Mouse (Mus musculus) 3134 (cell line): ENCODE measurements around the gene Tmem107.
A peak's percentile ranks its signal among the peaks of the same experiment; 100 is the strongest.

Experiments used
- DNase-seq: peaks from one replicate; pipeline ENCODE4 v3.0.0-alpha.2; 2011; ENCODE audit warnings: low spot score; ENCODE audit not compliant: insufficient read length; ENCODE audit errors: extremely low read depth

The Tmem107 gene

DNA sequence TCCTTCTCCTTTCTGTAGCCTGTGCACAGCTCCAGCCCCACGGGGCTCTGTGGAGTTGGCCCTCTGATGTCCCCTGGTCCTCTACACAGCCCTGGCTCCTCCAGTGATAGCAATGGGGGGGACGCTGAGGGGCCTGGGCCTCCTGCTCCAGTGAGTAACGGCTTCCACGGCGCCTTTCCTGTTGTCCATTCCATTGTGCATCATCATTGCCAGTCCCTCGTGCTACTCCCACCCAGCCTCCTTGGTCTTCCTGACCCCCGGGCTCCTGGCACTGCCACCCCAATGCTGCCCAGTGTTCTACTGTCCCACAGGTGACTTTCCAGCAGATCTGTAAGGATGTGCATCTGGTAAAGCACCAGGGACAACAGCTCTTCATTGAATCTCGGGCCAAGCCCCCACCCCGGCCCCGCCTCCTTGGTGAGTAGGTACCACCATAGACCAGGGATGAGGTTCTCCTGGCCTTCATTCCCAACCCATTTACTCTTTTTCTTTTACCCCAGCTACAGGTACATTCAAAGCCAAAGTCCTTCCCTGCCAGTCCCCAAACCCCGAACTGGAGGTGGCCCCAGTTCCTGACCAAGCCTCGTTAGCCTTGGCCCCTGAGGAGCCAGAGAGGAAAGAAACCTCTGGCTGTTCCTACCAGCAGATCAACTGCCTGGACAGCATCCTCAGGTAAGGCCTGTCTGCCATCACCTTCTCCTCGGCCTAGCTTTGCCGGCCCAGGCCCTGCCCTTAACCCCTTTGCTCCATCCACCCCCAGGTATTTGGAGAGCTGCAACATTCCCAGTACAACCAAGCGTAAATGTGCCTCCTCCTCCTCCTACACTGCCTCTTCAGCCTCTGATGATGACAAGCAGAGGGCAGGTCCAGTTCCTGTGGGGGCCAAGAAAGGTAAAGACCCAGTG, 33.2 kb downstream of the Tmem107 start:
- no peak for DNase-seq

DNA sequence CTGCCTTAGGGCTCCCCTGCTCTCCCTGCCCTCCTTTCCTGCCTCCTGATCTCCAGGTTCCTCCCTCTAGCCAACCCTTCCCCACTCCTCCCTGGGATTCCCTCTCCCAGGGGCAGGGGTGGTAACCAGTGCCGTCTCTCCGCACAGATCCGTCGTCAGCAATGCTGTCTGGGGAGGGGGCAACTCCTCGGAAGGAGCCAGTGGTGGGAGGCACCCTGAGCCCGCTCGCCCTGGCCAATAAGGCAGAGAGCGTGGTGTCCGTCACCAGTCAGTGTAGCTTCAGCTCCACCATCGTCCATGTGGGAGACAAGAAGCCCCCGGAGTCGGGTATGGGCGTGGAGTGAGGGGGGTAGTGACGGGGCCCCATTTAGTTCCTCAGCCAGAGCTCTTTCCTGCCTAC, 33.9 kb downstream of the Tmem107 start:
- DNase-seq = no peak

DNA sequence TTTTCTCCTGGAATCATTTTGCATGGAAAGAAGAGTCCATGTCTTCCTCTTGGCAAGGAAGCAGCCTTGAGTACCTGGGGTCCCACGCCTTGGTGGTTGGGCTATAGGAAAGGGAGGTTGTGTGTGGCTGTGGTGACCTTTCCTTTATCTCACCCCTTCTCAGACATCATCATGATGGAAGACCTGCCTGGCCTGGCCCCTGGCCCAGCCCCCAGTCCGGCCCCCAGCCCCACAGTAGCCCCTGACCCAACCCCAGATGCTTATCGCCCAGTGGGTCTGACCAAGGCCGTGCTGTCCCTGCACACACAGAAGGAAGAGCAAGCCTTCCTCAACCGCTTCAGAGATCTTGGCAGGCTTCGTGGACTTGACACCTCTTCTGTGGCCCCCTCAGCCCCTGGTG, 34.6 kb downstream of the Tmem107 start:
- no peak for DNase-seq

DNA sequence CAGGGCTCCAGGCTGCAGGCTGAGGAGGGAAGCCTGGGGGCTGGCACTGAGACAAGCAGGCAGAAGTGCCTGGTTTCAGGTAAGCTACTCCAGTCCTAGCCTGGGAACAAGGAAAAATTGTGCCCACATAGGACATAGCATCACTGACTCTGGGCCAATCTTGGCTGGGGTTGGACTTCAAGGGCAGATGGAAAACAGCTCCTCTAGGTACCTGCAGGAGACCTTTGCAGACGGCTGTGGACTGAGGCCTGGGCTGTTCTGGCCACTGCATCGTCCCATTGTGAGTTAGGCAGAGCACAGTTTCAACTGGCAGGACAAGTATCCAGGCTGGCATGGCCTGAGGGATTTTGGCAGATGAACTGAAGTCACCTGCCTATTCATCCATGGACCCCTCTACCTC, 35.2 kb downstream of the Tmem107 start:
- no peak for DNase-seq

DNA sequence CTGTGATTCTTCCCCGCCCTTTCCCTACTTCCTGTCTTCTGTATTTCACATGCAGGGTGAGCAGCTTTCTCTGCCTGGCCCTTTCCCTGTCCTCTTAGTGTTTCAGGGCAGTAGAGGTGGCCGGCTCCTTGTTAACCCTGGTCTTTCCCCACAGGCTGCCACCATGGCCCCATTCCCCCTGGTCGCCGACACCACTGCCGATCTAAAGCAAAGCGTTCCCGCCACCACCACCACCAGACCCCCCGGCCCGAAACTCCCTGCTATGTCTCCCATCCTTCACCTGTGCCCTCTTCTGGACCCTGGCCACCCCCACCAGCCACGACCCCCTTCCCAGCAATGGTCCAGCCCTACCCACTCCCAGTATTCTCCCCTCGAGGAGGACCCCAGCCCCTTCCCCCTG, 35.7 kb downstream of the Tmem107 start:
- DNase-seq = no peak

DNA sequence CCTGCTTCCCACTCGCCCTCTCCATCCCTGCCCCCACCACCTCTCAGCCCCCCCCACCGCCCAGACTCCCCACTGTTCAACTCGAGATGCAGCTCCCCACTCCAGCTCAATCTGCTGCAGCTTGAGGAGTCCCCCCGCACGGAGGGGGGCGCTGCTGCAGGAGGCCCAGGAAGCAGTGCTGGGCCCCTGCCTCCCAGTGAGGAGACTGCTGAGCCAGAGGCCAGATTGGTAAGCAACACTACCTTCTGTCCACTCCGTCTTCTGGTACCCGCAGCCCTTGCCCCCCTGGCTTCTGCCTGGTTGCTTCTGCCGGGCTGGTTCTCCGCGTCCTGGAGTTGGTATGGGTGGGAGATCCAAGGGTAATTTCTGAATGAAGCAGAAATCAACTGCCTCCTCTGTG, 36.2 kb downstream of the Tmem107 start:
- no peak for DNase-seq

DNA sequence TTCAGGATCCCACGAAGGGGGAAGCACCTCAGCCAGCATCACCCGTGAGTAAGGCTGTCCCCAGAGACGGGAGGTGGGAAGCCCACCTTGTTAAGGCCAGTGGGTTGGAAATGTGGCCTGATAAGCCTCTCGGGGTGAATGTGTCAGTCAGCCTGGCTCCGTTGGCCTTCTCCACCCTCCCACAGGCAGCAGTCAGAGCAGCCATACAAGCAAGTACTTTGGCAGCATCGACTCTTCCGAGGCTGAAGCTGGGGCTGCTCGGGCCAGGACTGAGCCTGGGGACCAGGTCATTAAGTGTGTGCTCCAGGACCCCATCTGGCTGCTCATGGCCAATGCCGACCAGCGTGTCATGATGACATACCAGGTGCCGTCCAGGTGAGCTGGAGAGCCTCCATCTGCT, 37.1 kb downstream of the Tmem107 start:
- no peak for DNase-seq

DNA sequence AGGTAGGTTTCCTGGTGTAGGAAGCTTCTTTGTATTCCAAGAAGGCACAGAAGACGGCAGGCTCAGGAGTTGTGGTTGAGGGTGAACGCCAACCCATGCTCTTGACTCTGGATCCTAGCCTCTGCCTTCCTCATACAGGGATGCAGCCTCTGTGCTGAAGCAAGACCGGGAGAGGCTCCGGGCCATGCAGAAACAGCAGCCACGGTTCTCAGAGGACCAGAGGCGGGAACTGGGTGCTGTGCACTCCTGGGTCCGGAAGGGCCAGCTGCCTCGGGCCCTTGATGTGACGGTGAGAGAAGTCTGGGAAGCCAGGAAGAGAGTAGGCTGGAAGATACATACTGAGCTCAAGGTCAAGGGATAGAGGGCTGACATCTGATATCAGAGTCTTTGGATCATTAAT, 37.6 kb downstream of the Tmem107 start:
- no peak for DNase-seq

DNA sequence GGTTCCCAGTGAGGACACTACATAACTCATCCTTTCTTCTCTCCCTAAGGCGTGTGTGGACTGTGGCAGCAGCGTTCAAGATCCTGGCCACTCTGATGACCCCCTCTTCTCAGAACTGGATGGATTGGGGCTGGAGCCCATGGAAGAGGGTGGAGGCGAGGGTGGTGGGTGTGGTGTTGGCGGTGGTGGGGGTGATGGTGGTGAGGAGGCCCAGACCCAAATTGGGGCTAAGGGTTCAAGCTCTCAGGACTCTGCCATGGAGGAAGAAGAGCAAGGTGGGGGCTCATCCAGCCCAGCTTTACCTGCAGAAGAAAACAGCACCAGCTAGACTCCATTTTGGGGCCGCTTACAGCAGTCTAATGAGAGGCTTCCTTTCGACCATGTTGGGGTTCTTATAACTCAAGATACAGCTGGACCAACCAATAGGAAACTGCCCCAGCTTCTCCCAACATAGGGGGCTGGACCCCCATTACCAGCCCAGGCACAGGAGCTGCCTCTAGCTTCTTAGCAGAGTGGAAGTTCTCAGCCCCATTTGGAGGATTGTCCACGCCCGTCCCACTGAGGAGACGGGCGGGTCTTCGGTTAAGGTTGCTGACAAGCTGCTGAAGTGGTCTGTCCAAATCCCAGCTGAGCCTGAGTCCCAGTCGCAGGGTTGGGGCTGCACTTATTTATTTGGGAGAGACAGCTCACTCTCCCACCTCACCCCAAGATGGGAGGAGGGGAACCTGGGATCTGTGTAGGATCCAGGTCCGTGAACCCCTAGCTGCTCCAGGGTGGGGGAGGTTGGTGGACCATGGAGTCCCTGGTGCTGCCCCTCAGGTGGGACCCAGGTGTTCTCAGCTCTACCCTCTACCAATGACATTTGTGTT, 38.7 kb downstream of the Tmem107 start:
- DNase-seq = no peak

DNA sequence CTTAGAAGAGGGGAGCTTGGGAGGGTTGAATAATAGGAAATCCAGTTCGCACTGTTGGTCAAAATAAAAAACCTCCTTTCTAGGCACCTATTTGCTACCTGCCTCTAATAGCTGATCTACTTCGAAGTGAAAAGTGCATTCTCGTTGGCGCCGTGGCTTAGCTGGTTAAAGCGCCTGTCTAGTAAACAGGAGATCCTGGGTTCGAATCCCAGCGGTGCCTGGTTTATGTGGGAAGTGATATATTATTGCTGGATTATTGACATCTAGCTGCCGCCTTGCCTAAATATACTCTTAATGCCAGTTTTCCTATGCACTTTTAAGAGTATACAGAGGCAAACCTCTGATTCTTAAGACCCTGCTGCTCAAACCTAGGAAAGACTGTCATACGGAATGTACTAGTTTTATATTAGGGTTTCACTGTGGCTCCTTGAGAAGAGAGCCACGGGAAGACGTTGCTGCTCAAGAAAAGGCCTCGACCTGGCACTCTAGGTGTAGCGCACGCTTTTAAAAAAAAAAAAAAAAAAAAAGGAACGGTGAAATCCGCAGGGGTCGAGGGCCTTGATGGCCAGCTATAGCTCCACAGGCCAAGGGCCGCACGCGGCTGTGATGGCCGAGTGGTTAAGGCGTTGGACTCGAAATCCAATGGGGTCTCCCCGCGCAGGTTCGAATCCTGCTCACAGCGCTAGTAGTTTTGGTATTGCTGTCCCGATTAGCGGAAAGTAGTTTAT, 39.9 kb downstream of the Tmem107 start:
- DNase-seq = peak; percentile 86

DNA sequence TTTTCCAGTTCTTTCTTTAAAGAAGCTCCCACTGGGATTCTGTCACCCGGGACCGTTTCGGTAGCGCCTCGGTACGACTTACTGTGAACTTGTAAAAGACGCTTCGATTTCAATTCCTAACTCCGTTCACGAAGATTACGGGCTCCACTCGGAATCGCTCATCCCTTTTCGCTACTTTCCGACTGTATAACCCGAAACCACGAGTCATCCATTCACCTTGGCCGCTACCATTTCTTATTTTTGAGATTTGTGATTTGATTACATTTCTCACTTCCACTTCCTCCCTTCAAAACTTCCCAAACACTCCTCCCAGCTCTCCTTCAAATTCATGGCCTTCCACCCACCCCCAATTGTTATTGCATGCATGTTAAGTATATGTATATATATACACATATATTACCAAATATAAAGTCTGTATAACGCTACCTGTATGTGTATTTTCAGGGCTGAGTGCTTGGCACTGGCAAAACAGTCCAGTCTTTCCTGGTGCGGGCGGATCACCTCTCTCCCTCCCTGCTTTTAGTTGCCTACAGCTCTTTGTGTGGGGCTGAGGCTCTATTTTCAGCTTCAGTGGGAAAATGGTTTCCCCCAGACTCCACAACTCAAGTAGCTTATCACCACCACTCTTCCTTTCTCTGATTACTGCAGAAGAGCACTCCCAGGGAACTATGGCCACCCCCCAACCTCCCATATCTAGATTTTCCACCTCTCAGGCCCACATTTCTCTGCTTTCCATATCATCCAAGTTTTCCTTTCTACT, 40.6 kb downstream of the Tmem107 start:
- DNase-seq = no peak

DNA sequence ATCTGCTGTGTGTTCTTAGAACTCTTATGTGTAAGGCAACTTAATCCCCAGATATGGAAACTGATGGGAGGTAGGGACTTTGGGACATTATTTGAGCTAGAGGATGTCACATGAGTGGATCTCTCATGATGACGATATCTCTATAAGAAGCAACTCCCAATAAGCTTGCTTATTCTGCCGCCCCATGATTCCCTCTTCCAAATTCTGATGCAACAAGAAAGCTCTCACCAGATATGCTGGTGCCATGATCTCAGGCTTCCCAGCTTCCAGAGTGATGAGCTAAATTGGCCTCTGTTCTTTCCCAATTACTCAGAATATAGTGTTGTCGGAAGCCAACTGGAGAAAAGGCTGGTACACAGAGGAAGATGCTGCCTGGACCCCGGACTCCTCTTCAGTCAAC, 41.3 kb downstream of the Tmem107 start:
- no peak for DNase-seq

DNA sequence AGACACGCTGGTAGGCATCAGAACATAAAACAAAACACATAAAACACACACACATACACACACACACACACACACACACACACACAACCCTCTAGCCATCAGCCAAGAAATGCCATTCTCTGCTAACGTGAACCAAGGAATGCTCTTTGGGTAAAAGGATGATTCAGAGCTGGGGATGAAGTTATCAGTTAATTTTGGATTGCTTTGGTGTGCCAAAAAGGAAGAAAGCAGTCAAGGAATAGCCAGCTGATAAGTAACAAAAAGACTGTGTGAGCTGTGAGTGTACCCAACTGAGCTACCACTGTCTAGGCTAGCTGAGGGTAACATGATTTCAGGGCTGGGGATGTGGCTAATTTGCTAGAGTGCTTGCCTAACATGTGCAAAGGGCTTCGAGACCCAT, 43.4 kb downstream of the Tmem107 start:
- no peak for DNase-seq

DNA sequence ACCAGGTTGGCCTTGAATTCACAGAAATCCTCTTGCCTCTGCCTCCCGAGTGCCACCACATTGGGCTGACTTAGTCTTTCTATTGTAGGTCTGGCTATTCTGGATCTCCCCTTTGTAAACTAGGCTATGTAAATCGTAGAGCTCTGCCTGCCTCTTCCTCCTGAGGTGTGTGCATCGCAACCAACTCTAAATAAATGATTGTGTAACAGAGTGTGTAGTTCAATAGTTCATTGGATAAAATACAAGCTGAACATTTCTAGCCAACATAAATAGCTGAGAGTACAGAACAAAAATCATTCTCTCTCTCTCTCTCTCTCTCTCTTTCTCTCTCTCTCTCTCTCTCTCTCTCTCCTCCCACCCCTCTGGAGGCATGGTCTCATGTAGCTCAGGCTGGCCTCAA, 44.0 kb downstream of the Tmem107 start:
- DNase-seq = no peak

DNA sequence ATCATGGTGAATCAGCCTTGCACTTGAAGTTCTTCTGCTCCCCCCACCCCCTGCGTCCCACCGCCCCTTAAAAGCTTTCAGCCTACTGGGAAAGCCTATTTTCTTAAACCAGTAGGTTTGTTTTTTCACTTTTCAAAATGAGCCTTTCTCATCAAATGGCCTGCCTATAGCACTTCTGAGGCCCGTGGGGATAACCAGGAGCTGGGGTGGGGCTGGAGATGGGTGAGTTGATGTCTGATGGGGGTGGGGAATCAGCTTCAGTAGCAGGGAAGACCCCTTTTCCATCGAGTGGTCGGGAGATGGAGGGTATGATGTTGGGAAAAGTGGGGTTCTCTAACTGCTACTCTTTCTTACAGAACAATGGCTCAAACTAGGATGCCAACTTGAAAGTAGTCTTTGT, 46.2 kb downstream of the Tmem107 start:
- no peak for DNase-seq

DNA sequence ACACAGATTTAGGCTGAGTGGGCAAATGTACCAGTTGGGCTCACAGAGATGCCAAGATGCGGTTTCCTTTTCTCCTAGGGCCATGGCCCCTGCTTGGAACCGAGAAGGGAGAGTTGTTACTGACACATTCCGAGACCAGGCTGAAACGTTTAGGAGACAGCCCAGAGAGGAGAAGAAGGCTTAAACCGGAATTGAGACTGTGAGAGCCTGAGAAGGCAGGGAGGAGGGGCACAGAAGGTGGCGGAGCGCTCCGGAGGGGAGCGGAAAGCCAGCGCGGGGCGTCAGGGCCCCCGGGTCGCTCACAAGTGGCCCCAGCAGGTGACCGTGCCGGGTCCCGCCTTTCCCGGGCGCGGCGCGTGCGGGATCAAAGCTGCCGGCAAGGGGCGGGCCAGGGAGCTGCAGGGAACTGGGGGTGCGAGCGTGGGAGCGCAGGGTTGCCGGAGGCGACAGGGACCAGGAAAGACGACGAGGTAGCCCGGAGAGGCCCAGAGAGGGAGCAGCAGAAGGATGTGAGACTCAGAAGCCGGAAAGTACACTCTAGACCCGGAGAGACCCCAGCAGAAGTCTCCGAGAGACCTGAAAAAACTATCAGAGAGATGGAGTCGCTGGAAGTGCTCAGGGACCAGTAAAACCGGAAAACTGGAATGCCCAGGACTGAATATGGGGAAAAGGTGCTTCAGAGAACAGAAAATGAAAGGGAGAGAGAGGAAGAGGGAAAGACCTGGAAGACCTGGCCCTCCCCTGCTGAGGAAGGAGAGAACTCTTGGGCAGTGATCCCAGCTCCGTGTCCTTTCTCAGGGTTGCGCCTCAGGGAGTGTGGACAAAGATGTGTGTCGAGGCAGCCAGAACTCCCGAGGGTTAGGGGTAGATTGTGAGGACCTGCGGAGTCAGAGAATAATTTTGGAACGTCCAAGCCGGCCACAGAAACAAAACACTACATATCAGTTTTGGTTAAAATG, 47.4 kb downstream of the Tmem107 start:
- peak; percentile 84 for DNase-seq

DNA sequence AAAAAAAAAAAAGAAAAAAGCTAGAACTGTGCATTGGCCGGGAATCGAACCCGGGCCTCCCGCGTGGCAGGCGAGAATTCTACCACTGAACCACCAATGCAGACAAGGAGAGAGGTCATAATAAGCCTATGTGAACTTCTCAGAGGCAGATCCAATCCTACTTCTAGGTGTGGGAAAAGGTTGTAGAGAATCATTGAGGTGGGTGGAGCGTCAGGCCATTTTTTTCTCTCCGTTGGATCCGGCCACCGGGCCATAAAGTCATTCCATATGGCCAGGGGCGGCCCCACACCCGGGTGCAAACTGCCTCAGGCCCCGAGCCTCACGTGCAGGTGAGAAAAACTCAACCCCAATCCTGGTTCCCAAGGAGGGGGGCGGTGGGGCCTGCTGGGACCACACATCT, 48.2 kb downstream of the Tmem107 start:
- DNase-seq = peak; percentile 85

DNA sequence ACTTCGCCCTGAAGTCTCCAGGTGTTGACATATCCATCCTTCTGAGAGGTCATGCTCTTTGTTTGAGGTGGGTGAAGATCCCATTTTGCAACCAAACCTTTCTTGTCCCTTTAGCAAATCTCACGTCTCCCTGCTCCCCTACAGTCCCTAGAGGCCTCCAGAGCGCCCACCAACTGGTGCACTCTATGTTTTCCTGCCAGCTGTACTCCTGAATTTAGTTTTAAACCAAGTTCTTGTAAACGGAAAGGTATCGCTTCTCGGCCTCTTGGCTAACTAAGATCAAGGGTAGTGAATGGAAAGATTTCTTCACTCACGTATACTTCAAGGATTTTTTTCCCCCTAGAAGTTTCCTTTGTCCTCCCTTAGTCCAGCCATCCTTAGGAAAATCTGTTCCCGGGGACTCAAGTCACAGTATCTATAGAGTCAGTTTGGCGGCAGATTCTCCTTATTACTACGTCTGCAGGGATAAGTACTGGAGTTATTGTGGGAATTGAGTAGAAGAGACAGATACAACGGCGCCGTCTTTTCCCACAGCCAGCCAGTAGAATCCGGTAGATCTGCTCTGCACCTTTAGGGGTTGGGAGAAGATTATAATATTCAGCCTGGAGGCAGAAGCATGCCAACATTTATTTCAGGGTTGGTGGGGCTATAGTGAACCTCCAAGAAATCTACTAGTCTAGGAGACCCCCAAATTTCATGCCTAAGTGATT, 49.0 kb downstream of the Tmem107 start:
- DNase-seq = no peak
